Mouse (Mus musculus): ENCODE results near the gene C330007P06Rik. TPM values are rescaled to one million over a fixed set of nuclear protein-coding genes. Genes with fewer than 3 reads are reported as not detected.

Gene C330007P06Rik
- total and polyA plus RNA-seq, 3 experiments = 2.1 to 83.2 (median 33.8) TPM

DNA sequence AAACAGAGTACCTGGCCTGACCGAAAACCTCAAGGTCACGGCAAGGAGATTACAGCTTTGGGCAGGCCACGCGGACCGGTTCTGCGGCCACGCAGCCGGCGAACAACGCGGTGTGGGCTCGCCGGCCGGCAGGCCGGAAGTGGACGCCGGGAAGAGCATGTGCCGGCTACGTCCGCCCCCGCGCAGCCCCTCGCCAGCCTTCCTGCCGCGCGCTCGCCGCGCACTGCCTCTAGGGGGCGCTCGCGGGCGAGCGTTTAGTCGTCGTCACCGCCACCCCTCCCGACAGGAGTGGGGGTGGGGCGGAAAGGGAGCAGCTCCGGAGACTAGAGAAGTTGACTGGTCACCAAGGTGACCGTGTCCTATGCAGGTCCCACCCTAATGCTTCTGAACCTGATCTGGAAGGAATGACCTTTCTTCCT, 77.7 kb downstream of the C330007P06Rik start:
- Histone ChIP-seq H3K9me3 (replicated peaks) (no peaks in the 10 kb centered on the region), H3K4me1 (ENCODE audit: insufficient read depth, low read depth, low read length) (peaks cover 16% of the 10 kb centered on the region), H3K27me3 (ENCODE audit: insufficient read depth, low read length) (no peaks in the 10 kb centered on the region), H3K36me3 (replicated peaks) (peaks cover 20% of the 10 kb centered on the region), H3K4me3 (ENCODE audit: low read depth, low read length) (peak overlapping the region; percentile 76)
- peak; percentile 43 for DNase-seq (ENCODE audit: low spot score)
- TF ChIP-seq CTCF (IDR thresholded peaks at IDR 0.05; ENCODE audit: low read depth, low read length) (peak; percentile 41), POLR2AphosphoS5 (IDR thresholded peaks at IDR 0.05; ENCODE audit: insufficient replicate concordance, low read depth, low read length) (no peak)
- peak; percentile 23; the same call in 1 of the 2 replicates for ATAC-seq (ENCODE audit: extremely low read depth, insufficient number of reproducible peaks, low FRiP score, poor library complexity, severe bottlenecking)

- Histone ChIP-seq H3K27me3 (ENCODE audit: insufficient read depth, low read length) (no peaks in the 10 kb centered on the region), H3K4me3 (ENCODE audit: low read depth, low read length) (peak within 1 kb of the TSS; percentile 76), H3K4me1 (ENCODE audit: insufficient read depth, low read depth, low read length) (peaks cover 16% of the 10 kb centered on the region), H3K36me3 (replicated peaks) (peaks cover 20% of the 10 kb centered on the region), H3K9me3 (replicated peaks) (no peaks in the 10 kb centered on the region)
- ATAC-seq (ENCODE audit: extremely low read depth, insufficient number of reproducible peaks, low FRiP score, poor library complexity, severe bottlenecking) (peak; percentile 87), DNase-seq (ENCODE audit: low spot score) (peak; percentile 79)
- TF ChIP-seq TAL1 (conservative IDR thresholded peaks at IDR 0.05; ENCODE audit: low read depth, low read length) (no peak), POLR2AphosphoS5 (IDR thresholded peaks at IDR 0.05; ENCODE audit: insufficient replicate concordance, low read depth, low read length) (peak; percentile 73; the same call in 1 of the 2 replicates)
Observed at GRCm38 (mm10) chrX:36795424-36796162, 78.3 kb downstream of the C330007P06Rik start, which contains the start of gene Slc25a5. Gene Slc25a5, plus strand, starts transcription at chrX:36795651.

GRCm38 (mm10) chrX:36794571-36794970, 79.3 kb downstream of the C330007P06Rik start:
- no peak for TF ChIP-seq POLR2AphosphoS5 (IDR thresholded peaks at IDR 0.05; ENCODE audit: insufficient replicate concordance, low read depth, low read length)
- TF ChIP-seq CTCF (IDR thresholded peaks at IDR 0.05; ENCODE audit: low read depth, low read length) = no peak
- TF ChIP-seq GATA2 (IDR thresholded peaks at IDR 0.05; ENCODE audit: borderline replicate concordance, low read depth, low read length) = no peak
- no peak for TF ChIP-seq GATA1 (IDR thresholded peaks at IDR 0.05; ENCODE audit: borderline replicate concordance, low read length)
- TF ChIP-seq TAL1 (conservative IDR thresholded peaks at IDR 0.05; ENCODE audit: low read depth, low read length) = no peak
- H3K27me3 ChIP-seq (ENCODE audit: insufficient read depth, low read length) = no peaks in the 10 kb centered on the region
- peaks cover 16% of the 10 kb centered on the region for H3K4me1 ChIP-seq (ENCODE audit: insufficient read depth, low read depth, low read length)
- no peak for ATAC-seq (ENCODE audit: extremely low read depth, insufficient number of reproducible peaks, low FRiP score, poor library complexity, severe bottlenecking)
- no peaks in the 10 kb centered on the region for H3K9me3 ChIP-seq (replicated peaks)
- H3K4me3 ChIP-seq (ENCODE audit: low read depth, low read length) = no peak overlapping the region
- peaks cover 20% of the 10 kb centered on the region for H3K36me3 ChIP-seq (replicated peaks)
- no peak for DNase-seq (ENCODE audit: low spot score)

DNA sequence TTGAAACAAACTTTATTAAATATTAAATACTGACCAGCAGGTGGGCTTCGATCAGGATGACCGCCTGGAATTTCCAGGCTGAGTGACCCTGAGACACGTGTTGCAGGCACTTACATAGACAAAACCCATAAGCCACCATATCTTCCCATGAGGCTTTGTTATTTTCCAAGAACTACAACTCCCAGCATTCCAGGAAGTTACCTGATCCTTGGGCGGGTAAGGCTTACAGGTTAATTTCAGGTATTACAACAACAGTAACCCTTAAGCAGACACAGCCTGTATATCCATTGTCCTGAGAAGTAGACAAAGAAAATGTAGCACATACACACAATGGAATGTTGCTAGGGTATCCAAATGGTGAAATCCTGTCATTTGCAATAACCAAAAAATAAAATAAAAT, 84.6 kb downstream of the C330007P06Rik start:
- TF ChIP-seq GATA2 (IDR thresholded peaks at IDR 0.05; ENCODE audit: borderline replicate concordance, low read depth, low read length) = no peak
- no peak for TF ChIP-seq TAL1 (conservative IDR thresholded peaks at IDR 0.05; ENCODE audit: low read depth, low read length)
- no peak for TF ChIP-seq GATA1 (IDR thresholded peaks at IDR 0.05; ENCODE audit: borderline replicate concordance, low read length)
- no peak for TF ChIP-seq CTCF (IDR thresholded peaks at IDR 0.05; ENCODE audit: low read depth, low read length)
- no peak for TF ChIP-seq POLR2AphosphoS5 (IDR thresholded peaks at IDR 0.05; ENCODE audit: insufficient replicate concordance, low read depth, low read length)
- H3K4me3 ChIP-seq (ENCODE audit: low read depth, low read length) = no peak overlapping the region
- no peaks in the 10 kb centered on the region; the same call in 1 of the 2 replicates for H3K27me3 ChIP-seq (ENCODE audit: insufficient read depth, low read length)
- no peak for ATAC-seq (ENCODE audit: extremely low read depth, insufficient number of reproducible peaks, low FRiP score, poor library complexity, severe bottlenecking)
- peaks cover 3% of the 10 kb centered on the region; the same call in 1 of the 2 replicates for H3K4me1 ChIP-seq (ENCODE audit: insufficient read depth, low read depth, low read length)
- no peak for DNase-seq (ENCODE audit: low spot score)
- no peaks in the 10 kb centered on the region for H3K9me3 ChIP-seq (replicated peaks)
- H3K36me3 ChIP-seq (replicated peaks) = no peaks in the 10 kb centered on the region

GRCm38 (mm10) chrX:36777694-36778093, 96.2 kb downstream of the C330007P06Rik start:
- TF ChIP-seq GATA1 (IDR thresholded peaks at IDR 0.05; ENCODE audit: borderline replicate concordance, low read length) = no peak
- TF ChIP-seq GATA2 (IDR thresholded peaks at IDR 0.05; ENCODE audit: borderline replicate concordance, low read depth, low read length) = no peak
- TF ChIP-seq CTCF (IDR thresholded peaks at IDR 0.05; ENCODE audit: low read depth, low read length) = no peak
- no peak for TF ChIP-seq POLR2AphosphoS5 (IDR thresholded peaks at IDR 0.05; ENCODE audit: insufficient replicate concordance, low read depth, low read length)
- no peak for TF ChIP-seq TAL1 (conservative IDR thresholded peaks at IDR 0.05; ENCODE audit: low read depth, low read length)
- DNase-seq (ENCODE audit: low spot score) (no peak), ATAC-seq (ENCODE audit: extremely low read depth, insufficient number of reproducible peaks, low FRiP score, poor library complexity, severe bottlenecking) (no peak)
- Histone ChIP-seq H3K9me3 (replicated peaks) (no peaks in the 10 kb centered on the region), H3K27me3 (ENCODE audit: insufficient read depth, low read length) (0 out of 2 replicates have a peak, but pooled peaks cover 4% of the 10 kb centered on the region), H3K36me3 (replicated peaks) (no peaks in the 10 kb centered on the region), H3K4me1 (ENCODE audit: insufficient read depth, low read depth, low read length) (no peaks in the 10 kb centered on the region), H3K4me3 (ENCODE audit: low read depth, low read length) (no peak overlapping the region)

DNA sequence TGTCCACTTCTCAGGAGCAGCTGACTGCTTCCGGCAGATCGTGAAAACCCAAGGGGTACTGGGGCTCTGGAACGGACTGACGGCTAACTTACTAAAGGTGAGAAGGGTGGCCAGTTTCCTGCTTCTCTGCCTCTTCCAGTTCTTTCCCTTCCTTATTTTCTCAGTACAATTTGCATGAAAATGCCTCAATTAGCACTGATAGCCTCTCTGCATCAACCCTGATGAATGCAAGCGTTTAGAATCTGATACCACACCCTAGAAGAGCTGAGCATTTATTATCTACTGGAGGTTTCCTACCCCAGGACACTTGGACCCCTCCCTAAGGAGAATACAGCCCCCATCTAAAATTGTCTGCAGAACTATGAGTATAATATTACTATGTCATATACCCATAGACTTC, 98.4 kb downstream of the C330007P06Rik start:
- no peaks in the 10 kb centered on the region for H3K9me3 ChIP-seq (replicated peaks)
- no peaks in the 10 kb centered on the region for H3K4me1 ChIP-seq (ENCODE audit: insufficient read depth, low read depth, low read length)
- TF ChIP-seq POLR2AphosphoS5 (IDR thresholded peaks at IDR 0.05; ENCODE audit: insufficient replicate concordance, low read depth, low read length) = no peak
- TF ChIP-seq TAL1 (conservative IDR thresholded peaks at IDR 0.05; ENCODE audit: low read depth, low read length) = no peak
- no peak for TF ChIP-seq CTCF (IDR thresholded peaks at IDR 0.05; ENCODE audit: low read depth, low read length)
- no peak for TF ChIP-seq GATA2 (IDR thresholded peaks at IDR 0.05; ENCODE audit: borderline replicate concordance, low read depth, low read length)
- no peak for TF ChIP-seq GATA1 (IDR thresholded peaks at IDR 0.05; ENCODE audit: borderline replicate concordance, low read length)
- no peak overlapping the region for H3K4me3 ChIP-seq (ENCODE audit: low read depth, low read length)
- H3K36me3 ChIP-seq (replicated peaks) = no peaks in the 10 kb centered on the region
- 0 out of 2 replicates have a peak, but pooled peaks cover 4% of the 10 kb centered on the region for H3K27me3 ChIP-seq (ENCODE audit: insufficient read depth, low read length)
- no peak for DNase-seq (ENCODE audit: low spot score)
- no peak for ATAC-seq (ENCODE audit: extremely low read depth, insufficient number of reproducible peaks, low FRiP score, poor library complexity, severe bottlenecking)

Other genes starting within 250 kb of the C330007P06Rik start
- gene Akap17b, start 228.7 kb downstream of the C330007P06Rik start, total RNA-seq (2014; fragmentation: Nextera tagmentation) = 8.5 and 10.9 TPM in 2 replicates
- gene Akap17b, start 228.7 kb downstream of the C330007P06Rik start, total RNA-seq (2017) = 5.9 and 6.3 TPM in 2 replicates
- gene Akap17b, start 228.7 kb downstream of the C330007P06Rik start, polyA plus RNA-seq (2012) = 0.53 and 0.57 TPM in 2 replicates
- gene Slc25a43, start 130.5 kb downstream of the C330007P06Rik start, total RNA-seq (2014; fragmentation: Nextera tagmentation) = 0.75 TPM in 1 of 2 replicates, not detected in the other
- gene Slc25a43, start 130.5 kb downstream of the C330007P06Rik start, total RNA-seq (2017) = not detected in 2 replicates
- 0.06 TPM in 1 of 2 replicates, not detected in the other for gene Slc25a43, start 130.5 kb downstream of the C330007P06Rik start, polyA plus RNA-seq (2012)
- gene Slc25a5, start 78.5 kb downstream of the C330007P06Rik start, total RNA-seq (2014; fragmentation: Nextera tagmentation) = 364 and 370 TPM in 2 replicates
- 745 and 825 TPM in 2 replicates for gene Slc25a5, start 78.5 kb downstream of the C330007P06Rik start, total RNA-seq (2017)
- 30.0 and 36.2 TPM in 2 replicates for gene Slc25a5, start 78.5 kb downstream of the C330007P06Rik start, polyA plus RNA-seq (2012)
- gene Ube2a, start 211 bp downstream of the C330007P06Rik start, total RNA-seq (2014; fragmentation: Nextera tagmentation) = 53.4 and 58.1 TPM in 2 replicates
- 16.0 and 16.4 TPM in 2 replicates for gene Ube2a, start 211 bp downstream of the C330007P06Rik start, total RNA-seq (2017)
- 108 and 126 TPM in 2 replicates for gene Ube2a, start 211 bp downstream of the C330007P06Rik start, polyA plus RNA-seq (2012)
- gene Nkrf, start 28.8 kb upstream of the C330007P06Rik start, total RNA-seq (2014; fragmentation: Nextera tagmentation) = 20.2 and 23.1 TPM in 2 replicates
- gene Nkrf, start 28.8 kb upstream of the C330007P06Rik start, total RNA-seq (2017) = 10.3 and 12.2 TPM in 2 replicates
- 1.4 and 1.5 TPM in 2 replicates for gene Nkrf, start 28.8 kb upstream of the C330007P06Rik start, polyA plus RNA-seq (2012)
- 52.4 and 58.8 TPM in 2 replicates for gene Sept6, start 117.7 kb upstream of the C330007P06Rik start, total RNA-seq (2014; fragmentation: Nextera tagmentation)
- gene Sept6, start 117.7 kb upstream of the C330007P06Rik start, total RNA-seq (2017) = 14.2 and 16.0 TPM in 2 replicates
- 4.2 and 10.7 TPM in 2 replicates for gene Sept6, start 117.7 kb upstream of the C330007P06Rik start, polyA plus RNA-seq (2012)
- gene Sowahd, start 174.7 kb upstream of the C330007P06Rik start, total RNA-seq (2014; fragmentation: Nextera tagmentation) = not detected in 2 replicates
- 0.05 TPM in 1 of 2 replicates, not detected in the other for gene Sowahd, start 174.7 kb upstream of the C330007P06Rik start, total RNA-seq (2017)
- not detected in 2 replicates for gene Sowahd, start 174.7 kb upstream of the C330007P06Rik start, polyA plus RNA-seq (2012)
- gene Rpl39, start 211.3 kb upstream of the C330007P06Rik start, total RNA-seq (2014; fragmentation: Nextera tagmentation) = 335 and 381 TPM in 2 replicates
- 3,274 and 3,292 TPM in 2 replicates for gene Rpl39, start 211.3 kb upstream of the C330007P06Rik start, total RNA-seq (2017)
- 408 and 436 TPM in 2 replicates for gene Rpl39, start 211.3 kb upstream of the C330007P06Rik start, polyA plus RNA-seq (2012)
- gene Upf3b, start 236.2 kb upstream of the C330007P06Rik start, total RNA-seq (2014; fragmentation: Nextera tagmentation) = 78.1 and 90.1 TPM in 2 replicates
- gene Upf3b, start 236.2 kb upstream of the C330007P06Rik start, total RNA-seq (2017) = 30.5 and 43.4 TPM in 2 replicates
- gene Upf3b, start 236.2 kb upstream of the C330007P06Rik start, polyA plus RNA-seq (2012) = 5.2 and 13.3 TPM in 2 replicates

Data from G1E (cell line).